Mouse (Mus musculus) liver, adult 2 months (tissue): ENCODE data around the gene Otulinl. TPM values are rescaled to one million over a fixed set of nuclear protein-coding genes. Genes with fewer than 3 reads are reported as not detected.

Experiments
- DNase-seq: peaks from one replicate; pipeline ENCODE4 v3.0.0-alpha.2; 2011; ENCODE audit warnings: low read depth, low spot score; ENCODE audit errors: extremely low read depth
- H3K27ac ChIP-seq: fragments of 200-500 bp; replicated peaks from 2 replicates; pipeline ENCODE4 v1.5.1; 2012; ENCODE audit warnings: low read depth, mild to moderate bottlenecking, control low read depth, inconsistent platforms, low read length; ENCODE audit not compliant: insufficient read depth
- H3K27me3 ChIP-seq: fragments of 200-500 bp; 2 replicates; pipeline ENCODE4 v1.6.1; 2012; ENCODE audit warnings: mild to moderate bottlenecking, moderate library complexity, low read length, inconsistent platforms; ENCODE audit not compliant: control insufficient read depth, insufficient read depth
- H3K36me3 ChIP-seq: fragments of 200-500 bp; 2 replicates; pipeline ENCODE4 v1.6.1; 2012; ENCODE audit warnings: low read length, inconsistent platforms; ENCODE audit not compliant: control insufficient read depth, insufficient read depth
- H3K4me1 ChIP-seq: fragments of 200-500 bp; 2 replicates; pipeline ENCODE4 v1.6.1; 2011; ENCODE audit warnings: low read length; ENCODE audit not compliant: control insufficient read depth, insufficient read depth
- H3K4me3 ChIP-seq: fragments of 200-500 bp; 2 replicates; pipeline ENCODE4 v1.5.1; 2011; ENCODE audit warnings: low read depth, mild to moderate bottlenecking, control low read depth, low read length, moderate library complexity; ENCODE audit not compliant: insufficient read depth
- H3K79me2 ChIP-seq: fragments of 200-500 bp; 2 replicates; pipeline ENCODE4 v1.6.1; 2012; ENCODE audit warnings: inconsistent platforms, mild to moderate bottlenecking, low read length, moderate library complexity; ENCODE audit not compliant: control insufficient read depth, insufficient read depth
- H3K9ac ChIP-seq: fragments of 200-500 bp; 2 replicates; pipeline ENCODE4 v1.6.1; 2012; ENCODE audit warnings: low read depth, mild to moderate bottlenecking, control low read depth, inconsistent platforms, low read length
- CTCF ChIP-seq: fragments of 200-500 bp; IDR thresholded peaks from 2 replicates; pipeline ENCODE4 v1.5.1; 2011; ENCODE audit warnings: low read depth, low read length, control low read depth
- POLR2A ChIP-seq: fragments of 200-500 bp; IDR thresholded peaks from 2 replicates; pipeline ENCODE4 v1.6.1; 2011; ENCODE audit warnings: low read length, control low read depth; ENCODE audit not compliant: insufficient read depth; ENCODE audit errors: extremely low read depth
- WGBS: fragments of 180-500 bp; shearing (Covaris S2); methylation state at CpG from one replicate; pipeline ENCODE4 v1.1.7; 2018; 5-methylcytosine and 5-hydroxymethylcytosine counted together
- polyA plus RNA-seq: library from polyadenylated mRNA; depleted of rRNA; stranded (reverse); fragments of >200 nt; gene quantifications from 2 replicates; pipeline ENCODE4 v1.2.3, GENCODE M21; 2012
- total RNA-seq: library from RNA; depleted of rRNA; stranded (reverse); fragments of >200 nt; gene quantifications from 2 replicates; pipeline ENCODE4 v1.2.3, GENCODE M21; 2014

The Otulinl gene
- total and polyA plus RNA-seq, 2 experiments = 0.78 to 2.1 TPM

DNA sequence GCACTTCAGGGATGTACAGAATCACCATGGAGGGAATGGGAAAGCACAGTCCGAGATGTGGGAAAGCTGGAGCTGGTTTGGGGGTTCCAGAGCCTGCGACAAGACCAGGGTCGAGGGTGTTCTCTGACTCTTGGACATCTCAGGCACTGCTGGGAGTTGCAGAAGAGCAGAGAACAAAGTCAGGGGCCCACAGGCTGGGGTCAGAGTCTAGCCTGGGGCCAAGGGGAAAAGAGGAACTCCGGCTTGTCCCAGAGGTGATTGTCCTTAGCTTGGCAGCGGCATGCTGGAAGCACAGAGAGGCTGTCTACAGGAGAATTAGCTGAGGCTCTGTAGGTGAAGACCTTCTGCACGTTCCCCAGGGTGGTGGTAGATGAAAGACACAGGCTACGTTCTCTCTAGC is 37.3 kb upstream of the Otulinl start:
- Histone ChIP-seq H3K4me1 (no peaks in the 10 kb centered on the region), H3K9ac (no peak overlapping the region), H3K79me2 (no peaks in the 10 kb centered on the region), H3K4me3 (no peak overlapping the region), H3K36me3 (no peaks in the 10 kb centered on the region), H3K27me3 (no peaks in the 10 kb centered on the region), H3K27ac (no peak overlapping the region)
- WGBS = 67% methylated on average over 7 of the region's 7 CpGs
- no peak for DNase-seq
- no peak for TF ChIP-seq CTCF
- TF ChIP-seq POLR2A = no peak

DNA sequence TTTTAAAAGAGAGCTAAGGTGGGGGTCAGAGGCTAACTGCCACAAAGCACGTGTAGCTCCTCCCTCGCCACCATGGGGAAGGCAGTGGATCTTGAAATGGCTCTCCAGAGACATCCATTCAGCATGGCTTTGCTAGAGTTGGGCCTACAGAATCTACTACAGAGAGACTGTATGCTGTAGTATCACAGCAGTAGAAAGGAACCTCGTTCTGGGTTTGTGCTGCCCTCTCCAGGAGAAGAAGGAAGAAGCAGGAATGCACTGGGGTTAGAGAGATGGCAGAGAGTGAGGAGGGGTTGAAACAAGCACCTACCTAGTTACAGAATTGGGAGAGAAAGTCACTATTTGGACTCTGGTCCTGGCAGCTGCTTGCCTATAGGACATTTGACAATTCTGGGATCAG is 34.0 kb upstream of the Otulinl start:
- peak; percentile 13 for DNase-seq
- no peak for TF ChIP-seq POLR2A
- no peak for TF ChIP-seq CTCF
- Histone ChIP-seq H3K36me3 (no peaks in the 10 kb centered on the region), H3K4me1 (no peaks in the 10 kb centered on the region), H3K27me3 (no peaks in the 10 kb centered on the region), H3K79me2 (no peaks in the 10 kb centered on the region), H3K4me3 (no peak overlapping the region), H3K9ac (no peak overlapping the region), H3K27ac (no peak overlapping the region)
- 33% methylated on average over 3 of the region's 3 CpGs for WGBS

DNA sequence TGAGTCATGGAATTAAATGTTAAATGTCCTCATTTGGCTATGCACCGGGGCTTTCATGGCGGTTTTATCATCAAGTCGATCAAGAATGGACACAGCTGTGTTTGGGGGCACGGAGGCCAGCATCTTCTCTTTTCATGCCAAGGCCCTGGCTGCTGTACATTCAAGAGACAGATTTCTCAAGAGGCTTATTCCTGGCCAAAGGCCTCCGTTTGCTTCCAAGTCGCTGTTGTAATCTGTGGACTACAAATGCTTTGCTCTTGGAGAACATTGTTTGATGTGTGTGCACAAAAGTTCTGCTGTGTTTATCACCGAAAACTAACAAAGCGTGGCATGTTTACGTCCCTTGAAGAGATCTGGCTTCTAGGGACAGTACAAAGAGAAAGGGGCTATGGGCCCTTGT is 29.3 kb upstream of the Otulinl start:
- Histone ChIP-seq H3K36me3 (no peaks in the 10 kb centered on the region), H3K9ac (no peak overlapping the region), H3K27me3 (no peaks in the 10 kb centered on the region), H3K4me1 (no peaks in the 10 kb centered on the region), H3K79me2 (no peaks in the 10 kb centered on the region), H3K4me3 (no peak overlapping the region), H3K27ac (no peak overlapping the region)
- 81% methylated on average over 9 of the region's 9 CpGs for WGBS
- TF ChIP-seq POLR2A = no peak
- no peak for TF ChIP-seq CTCF
- DNase-seq = no peak

GRCm38 (mm10) chr15:27708968-27709612 is 27.7 kb upstream of the Otulinl start:
- Histone ChIP-seq H3K27me3 (no peaks in the 10 kb centered on the region), H3K27ac (no peak overlapping the region), H3K79me2 (no peaks in the 10 kb centered on the region), H3K4me3 (no peak overlapping the region), H3K4me1 (no peaks in the 10 kb centered on the region), H3K36me3 (no peaks in the 10 kb centered on the region), H3K9ac (no peak overlapping the region)
- no peak for TF ChIP-seq POLR2A
- TF ChIP-seq CTCF = no peak
- peak; percentile 10 for DNase-seq
- WGBS = 86% methylated on average over 7 of the region's 7 CpGs

DNA sequence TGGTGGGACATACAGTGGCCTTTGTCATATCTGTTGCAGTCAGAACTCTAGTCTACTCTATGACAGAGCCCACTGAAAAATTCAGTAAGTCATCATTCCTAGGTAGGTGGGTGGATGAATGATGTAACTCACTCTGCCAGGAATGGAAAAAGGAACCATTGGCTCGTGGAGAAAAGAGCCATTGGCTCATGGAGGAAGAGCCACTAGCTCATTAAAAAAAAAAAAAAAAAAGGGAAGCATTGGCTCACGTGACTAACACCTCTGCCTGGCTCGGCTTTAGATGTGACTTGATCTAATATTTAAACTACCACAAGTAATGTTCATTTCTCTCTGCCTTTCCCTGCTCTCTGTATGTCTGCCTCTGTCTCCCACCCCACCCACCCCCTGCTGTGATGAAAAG is 27.1 kb upstream of the Otulinl start:
- Histone ChIP-seq H3K4me1 (no peaks in the 10 kb centered on the region), H3K36me3 (no peaks in the 10 kb centered on the region), H3K27me3 (no peaks in the 10 kb centered on the region), H3K79me2 (no peaks in the 10 kb centered on the region), H3K4me3 (no peak overlapping the region), H3K9ac (no peak overlapping the region), H3K27ac (no peak overlapping the region)
- TF ChIP-seq CTCF (no peak), POLR2A (no peak)
- 65% methylated on average over 3 of the region's 3 CpGs for WGBS
- DNase-seq = peak; percentile 10

DNA sequence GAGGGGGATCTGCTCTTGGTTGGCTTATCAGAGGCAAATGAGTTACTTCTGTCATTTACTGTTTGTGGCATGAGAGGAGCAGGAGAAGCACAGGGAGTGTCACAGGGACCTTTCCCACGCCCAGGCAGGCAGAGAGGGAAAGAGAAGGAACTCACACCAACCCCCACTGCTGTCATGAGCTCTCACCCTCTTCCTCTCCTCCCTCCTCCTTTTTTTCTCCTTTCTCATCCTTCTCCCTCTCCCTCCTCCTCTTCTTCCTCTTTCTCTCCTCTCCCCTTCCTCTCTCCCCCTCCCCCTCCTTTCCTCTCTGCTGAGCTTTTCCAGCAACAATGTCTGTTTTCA is 21.6 kb upstream of the Otulinl start:
- Histone ChIP-seq H3K27ac (peak overlapping the region; percentile 45), H3K27me3 (no peaks in the 10 kb centered on the region), H3K4me1 (peaks cover 3% of the 10 kb centered on the region; the same call in 1 of the 2 replicates), H3K79me2 (no peaks in the 10 kb centered on the region), H3K9ac (no peak overlapping the region), H3K36me3 (no peaks in the 10 kb centered on the region), H3K4me3 (no peak overlapping the region)
- peak; percentile 18 for DNase-seq
- WGBS = 27% methylated on average over 1 of the region's 1 CpGs
- TF ChIP-seq POLR2A (no peak), CTCF (no peak)
